Mouse (Mus musculus) kidney, postnatal 4 days (tissue): ENCODE results near the gene Armt1.
"Not testable (repeated sequence)": the region's sequence is repeated elsewhere in the genome, so short reads cannot be mapped to it uniquely, and the experiment has no call there.

Experiments
- DNase-seq, 2 experiments: peaks; one replicate each; pipeline ENCODE4 v3.0.0; 2021; ENCODE audit warnings: mixed read lengths in 2 of 2

Gene Armt1

DNA sequence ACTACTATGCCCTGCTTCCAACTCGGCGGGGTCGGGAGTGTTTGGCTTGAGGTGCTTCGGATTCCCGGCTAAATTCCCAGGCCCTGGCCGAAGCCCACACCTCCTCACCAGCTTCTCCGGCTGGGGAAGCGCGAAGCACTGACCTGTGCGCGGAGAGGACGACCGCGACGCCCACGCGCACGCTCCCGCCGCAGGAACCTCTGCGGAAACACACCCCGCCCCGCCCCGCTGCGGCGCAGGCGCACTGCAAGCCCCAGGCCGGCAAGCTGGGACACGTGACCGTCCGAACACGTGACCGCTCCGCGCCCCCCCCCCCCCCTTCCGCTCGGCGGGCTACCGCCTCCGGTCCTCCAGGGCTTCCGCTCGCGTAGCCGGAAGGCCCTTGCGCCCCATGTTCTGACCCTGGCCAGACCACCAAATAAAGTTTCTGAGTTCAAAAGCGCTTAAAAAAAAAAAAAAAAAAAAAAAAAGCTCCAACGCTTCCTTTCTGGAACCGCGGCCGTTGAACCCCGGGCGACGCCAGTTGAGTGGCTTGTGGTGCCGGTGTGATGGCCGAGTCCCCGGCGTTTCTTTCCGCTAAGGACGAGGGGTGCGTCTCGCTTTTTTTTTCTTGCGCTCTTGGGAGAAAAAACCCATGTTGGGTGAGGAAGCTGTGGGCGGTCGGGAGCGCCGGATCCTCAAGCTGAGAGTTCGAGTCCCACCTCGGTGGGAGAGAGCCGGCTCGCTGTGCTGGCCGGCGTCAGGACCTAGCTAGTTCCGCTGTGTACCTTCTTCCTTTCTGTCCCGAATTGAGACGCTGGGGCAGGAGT, at the start of gene Armt1, which contains the start of gene Rmnd1:
Gene Armt1, plus strand, starts transcription at position 345 of the 809 bp plus-strand sequence.
Gene Rmnd1, minus strand, starts transcription at position 266 of the 809 bp plus-strand sequence.
- peak; percentile 95 to 97 for DNase-seq

- no peak for DNase-seq
Measured at GRCm38 (mm10) chr10:4384244-4384643, 48.0 kb upstream of the Armt1 start.

- peak; percentile 94 to 98 for DNase-seq
Measured at GRCm38 (mm10) chr10:4386609-4387591, 45.4 kb upstream of the Armt1 start.

DNA sequence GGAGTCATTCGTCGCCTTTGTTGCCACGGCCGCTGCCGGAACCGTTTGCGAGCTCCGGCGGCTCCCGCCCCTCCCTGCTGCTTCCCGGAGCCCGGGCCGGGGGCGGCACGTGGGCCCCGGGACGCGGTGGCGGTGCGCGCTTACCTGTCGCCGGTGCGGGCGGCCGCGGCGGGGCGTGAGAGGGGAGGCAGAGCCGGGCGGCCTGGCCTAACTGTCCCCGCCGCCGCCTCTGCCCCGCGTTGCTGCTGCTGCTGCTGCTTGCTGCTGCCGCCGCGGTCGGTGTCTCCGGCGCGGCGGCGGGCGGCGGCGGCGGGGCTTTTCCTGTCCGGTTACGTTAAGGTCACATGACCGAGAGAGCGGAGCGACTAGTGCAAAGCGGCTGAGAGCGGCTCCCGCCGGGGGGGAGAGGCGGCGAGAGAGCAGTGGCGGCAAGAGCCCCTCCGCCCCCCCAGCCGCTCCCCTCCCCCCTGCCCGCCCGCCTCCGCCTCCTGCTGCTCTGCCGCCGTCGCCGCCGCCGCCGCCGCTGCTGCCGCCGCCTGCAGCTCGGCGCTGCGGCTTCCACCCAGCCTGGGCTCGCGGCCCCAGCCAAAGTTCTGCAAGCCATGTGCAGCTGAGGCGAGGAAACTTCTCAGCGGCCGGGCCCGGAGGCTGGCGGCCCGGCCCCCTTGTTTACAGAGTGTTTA, 44.4 kb upstream of the Armt1 start, which contains the start of gene Zbtb2:
Gene Zbtb2, minus strand, starts transcription at position 408 of the 683 bp plus-strand sequence.
- DNase-seq = peak; percentile 74 to 84

- peak in 1 of 2 experiments; percentile 59 for DNase-seq
Measured at GRCm38 (mm10) chr10:4388384-4388745, 43.9 kb upstream of the Armt1 start.

DNA sequence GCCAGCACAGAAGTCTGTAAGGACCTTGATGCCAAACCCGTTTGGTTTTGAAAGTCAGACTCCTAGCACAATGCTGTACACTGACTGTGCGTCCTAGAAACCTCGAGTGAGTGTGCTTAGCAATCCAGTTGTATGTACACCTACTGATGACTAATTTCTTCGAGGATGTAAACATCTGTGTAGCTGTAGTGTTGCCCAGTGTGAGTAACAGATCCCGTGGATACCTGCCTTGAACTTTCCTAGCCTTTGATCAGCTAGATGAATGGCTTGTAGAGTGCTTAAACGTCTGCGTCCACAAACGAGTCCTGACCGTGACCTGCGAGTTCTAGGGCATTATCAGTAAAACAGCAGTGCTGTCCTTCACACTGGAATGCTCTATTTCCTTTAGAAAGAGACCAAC, 43.2 kb upstream of the Armt1 start:
- DNase-seq = no peak

DNA sequence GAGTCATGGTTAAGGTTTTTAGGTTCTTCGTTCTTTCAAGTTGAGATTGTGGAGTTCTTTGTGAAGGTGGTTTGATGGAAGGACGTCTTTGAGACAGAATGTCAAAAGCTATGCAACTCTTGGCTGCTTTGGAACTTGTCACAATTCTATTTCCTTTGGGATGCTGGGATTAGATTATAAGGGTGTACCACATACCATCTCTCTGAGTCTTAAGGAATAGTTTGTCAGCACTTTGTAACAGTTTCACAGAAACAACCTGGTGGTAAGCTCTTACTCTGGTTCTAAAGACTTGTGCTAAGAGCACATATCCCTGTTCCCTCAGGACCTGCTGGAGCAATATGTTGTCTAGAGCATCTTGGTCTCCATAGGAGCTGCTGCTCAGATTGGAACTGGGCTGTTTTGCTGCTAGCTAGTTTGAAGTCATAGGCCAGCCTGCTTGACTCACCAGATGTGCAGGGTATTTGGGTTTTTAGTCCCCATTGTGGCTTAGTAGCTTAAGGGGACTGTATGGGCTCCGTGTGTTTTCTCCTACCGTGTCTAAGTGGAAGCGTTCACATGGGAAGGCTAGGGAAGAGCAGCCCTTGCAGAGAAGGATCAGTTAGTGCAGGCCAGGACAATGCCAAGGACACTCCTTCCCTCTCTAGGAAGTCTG, 42.7 kb upstream of the Armt1 start:
- DNase-seq = no peak

DNA sequence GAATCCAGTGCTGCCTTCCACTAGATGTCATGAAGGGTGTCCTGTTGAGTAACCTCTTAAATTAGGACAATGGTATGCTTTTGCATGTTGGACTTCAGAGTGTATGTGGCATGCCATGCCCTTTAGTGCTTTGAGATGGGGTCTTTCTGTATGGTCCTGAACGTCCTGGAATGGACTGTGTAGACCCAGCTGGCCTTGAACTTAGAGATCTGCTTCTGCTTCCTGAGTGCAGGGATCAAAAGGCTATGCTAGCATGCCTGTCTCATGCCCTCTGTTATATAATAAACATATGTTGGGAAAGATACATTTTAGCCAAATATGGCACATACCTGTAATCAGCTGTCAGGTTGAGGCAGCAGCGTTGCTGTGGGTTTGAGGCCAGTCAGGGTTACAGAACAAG, 41.7 kb upstream of the Armt1 start:
- DNase-seq = no peak

DNA sequence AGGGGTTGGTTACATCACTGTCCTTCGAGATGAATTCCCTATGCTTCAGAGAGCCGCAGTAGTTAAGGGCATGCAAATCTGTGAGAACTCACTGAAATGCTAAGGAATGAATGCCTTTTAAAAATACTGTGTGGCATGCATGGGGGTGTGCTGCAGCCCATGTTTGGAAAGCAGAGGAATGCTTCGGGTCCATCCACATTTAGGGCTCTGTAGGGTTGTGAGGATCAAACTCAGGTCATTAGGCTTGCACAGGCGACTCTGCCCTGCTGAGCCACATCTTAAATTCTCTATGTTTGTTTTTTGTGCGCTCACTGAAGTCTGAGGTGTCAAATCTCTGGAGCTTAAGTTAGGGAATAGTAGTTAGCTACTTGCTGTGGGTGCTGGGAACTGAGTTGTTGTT, 41.2 kb upstream of the Armt1 start:
- DNase-seq = no peak

DNA sequence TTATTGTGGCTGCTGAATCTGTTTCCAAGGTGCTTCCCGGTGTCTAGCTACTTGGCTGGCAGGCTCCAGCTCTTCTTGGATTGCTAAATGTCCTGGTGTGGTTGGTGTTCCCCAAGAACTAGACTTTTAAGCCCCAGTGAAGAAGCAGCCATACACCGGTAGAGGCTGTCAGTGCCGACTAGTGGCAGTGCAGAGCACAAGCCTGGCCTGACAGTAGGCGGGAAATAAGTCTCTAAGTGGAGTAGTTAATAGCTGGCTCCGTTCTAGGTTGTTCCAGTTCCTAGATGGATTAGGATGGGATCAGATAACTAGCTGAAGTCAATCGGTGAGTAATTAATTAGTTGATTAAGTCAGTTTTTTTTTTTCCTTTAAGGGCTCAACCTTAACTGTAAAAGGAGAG, 40.4 kb upstream of the Armt1 start:
- peak; percentile 43 to 67 for DNase-seq

- no peak for DNase-seq
Measured at GRCm38 (mm10) chr10:4395321-4395720, 36.9 kb upstream of the Armt1 start.

- no peak for DNase-seq
Measured at GRCm38 (mm10) chr10:4398058-4398457, 34.2 kb upstream of the Armt1 start.

- DNase-seq = peak in 1 of 2 experiments; percentile 53
Measured at GRCm38 (mm10) chr10:4404895-4405491, 27.3 kb upstream of the Armt1 start.

- no peak for DNase-seq
Measured at GRCm38 (mm10) chr10:4405511-4405910, 26.8 kb upstream of the Armt1 start.

DNA sequence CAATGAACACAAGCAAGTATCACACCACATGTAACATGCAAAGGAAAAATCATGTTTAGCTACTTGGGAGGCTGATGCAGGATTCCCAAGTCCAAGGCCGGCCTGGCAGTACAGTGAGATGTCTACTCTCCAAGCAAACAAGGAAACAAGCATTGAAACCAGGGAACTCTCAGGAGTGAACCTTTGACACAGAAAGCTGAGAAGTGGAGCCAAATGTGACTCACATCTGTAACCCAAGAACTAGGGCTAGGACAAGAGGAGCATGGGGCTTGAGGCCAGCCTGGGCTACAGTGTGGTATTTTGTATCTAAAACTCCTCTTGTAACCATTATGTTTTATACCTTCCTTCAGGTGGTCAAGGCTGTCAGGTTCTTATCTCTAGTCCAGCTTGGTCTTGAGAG, 25.1 kb upstream of the Armt1 start:
- DNase-seq = no peak

DNA sequence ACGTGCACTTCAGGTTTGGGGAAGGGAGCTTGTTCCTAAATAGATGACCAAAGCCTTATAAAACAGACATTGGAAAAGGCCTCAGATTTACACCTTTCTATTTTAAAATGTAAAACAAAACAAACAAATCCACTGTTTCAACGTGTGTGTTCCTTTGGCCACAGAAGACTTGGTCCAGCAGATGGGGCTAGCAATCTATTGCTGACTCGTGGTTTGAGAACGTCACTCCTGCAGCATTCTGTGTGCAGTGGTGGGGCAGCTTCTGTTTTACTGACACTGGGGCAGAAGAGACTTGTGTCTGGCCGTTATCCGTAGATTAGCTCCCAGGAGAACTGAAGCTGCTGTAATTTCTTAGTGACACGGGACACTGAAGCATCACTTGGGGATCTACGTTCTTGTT, 7.0 kb upstream of the Armt1 start:
- peak; percentile 59 to 69 for DNase-seq

GRCm38 (mm10) chr10:4430399-4430798, 1.9 kb upstream of the Armt1 start:
- no peak for DNase-seq

GRCm38 (mm10) chr10:4430826-4431225, 1.4 kb upstream of the Armt1 start:
- peak; percentile 28 to 38 for DNase-seq

GRCm38 (mm10) chr10:4431746-4432122, 533 bp upstream of the Armt1 start:
- DNase-seq = no peak

DNA sequence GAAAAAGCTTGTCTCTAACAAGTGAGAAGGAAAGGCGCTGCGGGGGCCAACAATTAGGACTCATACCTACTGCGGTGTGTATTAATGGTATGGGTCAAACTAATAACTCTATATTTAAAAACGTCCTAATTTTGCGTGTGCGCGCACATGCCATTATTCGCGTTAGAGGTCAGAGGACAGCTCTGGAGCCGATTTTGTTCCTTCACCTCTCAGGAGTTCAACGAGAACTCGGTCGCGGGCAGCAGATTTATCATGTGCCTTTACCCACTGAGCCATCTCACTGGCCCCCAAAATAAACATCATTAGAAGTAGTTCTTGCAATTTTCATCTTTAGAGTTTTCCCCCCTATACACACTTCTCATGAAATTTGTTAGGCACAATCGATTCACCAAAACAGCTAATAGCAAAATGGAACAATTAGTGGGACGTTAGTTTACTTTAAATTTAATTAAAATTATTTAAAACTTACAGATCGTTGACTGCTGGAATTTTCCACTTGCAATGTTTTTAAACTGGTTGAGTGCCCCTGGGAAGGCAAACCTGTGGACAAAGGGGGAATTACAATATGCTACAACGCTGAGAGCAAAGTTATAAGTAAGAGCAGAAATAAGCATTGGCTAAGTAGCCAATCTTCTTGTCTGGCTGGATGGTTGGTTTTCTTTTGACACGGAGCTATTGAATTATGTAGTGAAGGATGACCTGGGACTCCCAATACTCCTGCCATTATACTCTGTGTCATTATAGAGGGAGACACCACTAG, 909 bp downstream of the Armt1 start:
- DNase-seq = peak in 1 of 2 experiments; percentile 40

DNA sequence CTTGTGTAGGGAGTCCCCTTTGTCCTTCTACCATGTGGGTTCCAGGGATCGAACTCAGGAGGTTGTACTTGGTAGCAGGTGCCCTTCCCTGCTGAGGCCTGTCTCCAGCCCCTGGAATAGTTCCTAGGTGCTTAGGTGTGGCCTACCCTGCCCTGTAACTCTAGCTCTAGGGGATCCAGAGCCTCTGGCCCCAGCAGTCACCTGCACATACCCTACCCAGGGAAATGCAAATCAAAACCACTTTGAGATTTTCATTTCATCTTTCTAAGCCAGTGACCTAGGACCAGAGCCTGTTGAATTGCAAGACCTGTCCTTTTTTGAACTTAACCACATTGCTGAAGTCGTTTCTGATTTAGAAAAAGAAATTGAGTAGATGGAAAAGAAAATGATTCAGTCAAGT, 1.6 kb downstream of the Armt1 start:
- DNase-seq = not testable (repeated sequence)
